Mouse (Mus musculus): Measurements from ENCODE around the gene Vegfb. TPM values are rescaled to one million over a fixed set of nuclear protein-coding genes. Genes with fewer than 3 reads are reported as not detected.

The Vegfb gene
- total and polyA plus RNA-seq, 2 experiments from 2014 or later, result 28.4 to 64.6 TPM

GRCm38 (mm10) chr19:6997721-6998290 lies 10.4 kb upstream of the Vegfb start:
- WGBS, result 89% methylated on average over 9 of the region's 9 CpGs
- Histone ChIP-seq H3K4me2 (ENCODE audit: low read depth) (no peak overlapping the region), H3K4me1 (ENCODE audit: insufficient read depth) (peaks cover 17% of the 10 kb centered on the region), H3K4me3 (ENCODE audit: low read depth, low read length) (no peak overlapping the region), H3K36me3 (ENCODE audit: insufficient read depth) (peaks cover 19% of the 10 kb centered on the region; the same call in 1 of the 2 replicates), H3K9ac (no peak overlapping the region), H3K27me3 (ENCODE audit: insufficient read depth, low read length) (no peaks in the 10 kb centered on the region), H3K9me3 (ENCODE audit: low read length) (no peaks in the 10 kb centered on the region), H3K27ac (ENCODE audit: low read depth, low read length) (no peak overlapping the region)
- ATAC-seq, result no peak
- TF ChIP-seq CTCF (IDR thresholded peaks at IDR 0.05; ENCODE audit: low read depth), result no peak
- no peak for DNase-seq

GRCm38 (mm10) chr19:6996006-6996405 lies 8.6 kb upstream of the Vegfb start, which contains the start of the genes Nudt22 and Trpt1:
TSS of gene Nudt22 (minus strand) at chr19:6996117.
TSS of gene Trpt1 (plus strand) at chr19:6996131.
- Histone ChIP-seq H3K27me3 (ENCODE audit: insufficient read depth, low read length) (no peaks in the 10 kb centered on the region), H3K27ac (ENCODE audit: low read depth, low read length) (peak within 1 kb of the TSS; percentile 43; the same call in 1 of the 2 replicates), H3K4me1 (ENCODE audit: insufficient read depth) (peaks cover 18% of the 10 kb centered on the region), H3K4me3 (ENCODE audit: low read depth, low read length) (peak within 1 kb of the TSS; percentile 54), H3K9ac (peak within 1 kb of the TSS; percentile 53), H3K36me3 (ENCODE audit: insufficient read depth) (peaks cover 19% of the 10 kb centered on the region; the same call in 1 of the 2 replicates), H3K9me3 (ENCODE audit: low read length) (no peaks in the 10 kb centered on the region), H3K4me2 (ENCODE audit: low read depth) (peak within 1 kb of the TSS; percentile 70)
- peak; percentile 73 for DNase-seq
- peak; percentile 68 for ATAC-seq
- no peak for TF ChIP-seq CTCF (IDR thresholded peaks at IDR 0.05; ENCODE audit: low read depth)
- 1% methylated on average over 24 of the region's 24 CpGs for WGBS

- Histone ChIP-seq H3K4me3 (ENCODE audit: low read depth, low read length) (peak overlapping the region; percentile 54), H3K27ac (ENCODE audit: low read depth, low read length) (no peak overlapping the region), H3K9ac (peak overlapping the region; percentile 53), H3K36me3 (ENCODE audit: insufficient read depth) (peaks cover 19% of the 10 kb centered on the region; the same call in 1 of the 2 replicates), H3K4me1 (ENCODE audit: insufficient read depth) (peaks cover 18% of the 10 kb centered on the region), H3K9me3 (ENCODE audit: low read length) (no peaks in the 10 kb centered on the region), H3K4me2 (ENCODE audit: low read depth) (peak overlapping the region; percentile 70), H3K27me3 (ENCODE audit: insufficient read depth, low read length) (no peaks in the 10 kb centered on the region)
- 49% methylated on average over 21 of the region's 21 CpGs for WGBS
- no peak for ATAC-seq
- DNase-seq, result no peak
- TF ChIP-seq CTCF (IDR thresholded peaks at IDR 0.05; ENCODE audit: low read depth), result no peak
These were observed 8.0 kb upstream of the Vegfb start for GRCm38 (mm10) chr19:6995255-6995991.

GRCm38 (mm10) chr19:6994489-6994888 lies 7.0 kb upstream of the Vegfb start:
- TF ChIP-seq CTCF (IDR thresholded peaks at IDR 0.05; ENCODE audit: low read depth), result no peak
- ATAC-seq, result no peak
- Histone ChIP-seq H3K27me3 (ENCODE audit: insufficient read depth, low read length) (no peaks in the 10 kb centered on the region), H3K4me1 (ENCODE audit: insufficient read depth) (peaks cover 18% of the 10 kb centered on the region), H3K36me3 (ENCODE audit: insufficient read depth) (peaks cover 13% of the 10 kb centered on the region; the same call in 1 of the 2 replicates), H3K4me2 (ENCODE audit: low read depth) (no peak overlapping the region), H3K27ac (ENCODE audit: low read depth, low read length) (no peak overlapping the region), H3K4me3 (ENCODE audit: low read depth, low read length) (no peak overlapping the region), H3K9me3 (ENCODE audit: low read length) (no peaks in the 10 kb centered on the region), H3K9ac (no peak overlapping the region)
- 87% methylated on average over 8 of the region's 8 CpGs for WGBS
- no peak for DNase-seq

GRCm38 (mm10) chr19:6994002-6994401 lies 6.6 kb upstream of the Vegfb start:
- WGBS, result 88% methylated on average over 8 of the region's 8 CpGs
- ATAC-seq (no peak), DNase-seq (no peak)
- Histone ChIP-seq H3K27me3 (ENCODE audit: insufficient read depth, low read length) (no peaks in the 10 kb centered on the region), H3K4me2 (ENCODE audit: low read depth) (no peak overlapping the region), H3K9ac (no peak overlapping the region), H3K36me3 (ENCODE audit: insufficient read depth) (peaks cover 8% of the 10 kb centered on the region; the same call in 1 of the 2 replicates), H3K4me1 (ENCODE audit: insufficient read depth) (peaks cover 18% of the 10 kb centered on the region), H3K27ac (ENCODE audit: low read depth, low read length) (no peak overlapping the region), H3K4me3 (ENCODE audit: low read depth, low read length) (no peak overlapping the region), H3K9me3 (ENCODE audit: low read length) (no peaks in the 10 kb centered on the region)
- TF ChIP-seq CTCF (IDR thresholded peaks at IDR 0.05; ENCODE audit: low read depth), result no peak

GRCm38 (mm10) chr19:6993011-6993770 lies 5.7 kb upstream of the Vegfb start:
- 57% methylated on average over 14 of the region's 14 CpGs for WGBS
- Histone ChIP-seq H3K27me3 (ENCODE audit: insufficient read depth, low read length) (no peaks in the 10 kb centered on the region), H3K36me3 (ENCODE audit: insufficient read depth) (peaks cover under 1% of the 10 kb centered on the region; the same call in 1 of the 2 replicates), H3K4me1 (ENCODE audit: insufficient read depth) (peaks cover 18% of the 10 kb centered on the region), H3K9ac (peak overlapping the region; percentile 51), H3K4me2 (ENCODE audit: low read depth) (peak overlapping the region; percentile 96), H3K27ac (ENCODE audit: low read depth, low read length) (no peak overlapping the region), H3K4me3 (ENCODE audit: low read depth, low read length) (peak overlapping the region; percentile 52), H3K9me3 (ENCODE audit: low read length) (no peaks in the 10 kb centered on the region)
- DNase-seq (no peak), ATAC-seq (no peak)
- peak; percentile 11; the same call in 1 of the 2 replicates for TF ChIP-seq CTCF (IDR thresholded peaks at IDR 0.05; ENCODE audit: low read depth)
